Mouse (Mus musculus) kidney, postnatal 25 days (tissue): ENCODE measurements around the gene Mroh2a.
A peak's percentile ranks its signal among the peaks of the same experiment; 100 is the strongest.

Experiments used
- DNase-seq, 2 experiments: peaks; one replicate each; pipeline ENCODE4 v3.0.0; 2021; ENCODE audit warnings: mixed read lengths in 2 of 2

The Mroh2a gene

GRCm38 (mm10) chr1:88277818-88278511, 51.2 kb downstream of the Mroh2a start:
- DNase-seq = peak in 1 of 2 experiments; percentile 60

- DNase-seq = peak in 1 of 2 experiments; percentile 42
These were observed 52.6 kb downstream of the Mroh2a start for GRCm38 (mm10) chr1:88279111-88280005.

- no peak for DNase-seq
These were observed 53.4 kb downstream of the Mroh2a start for GRCm38 (mm10) chr1:88280006-88280690.

GRCm38 (mm10) chr1:88282301-88282700, 55.5 kb downstream of the Mroh2a start:
- DNase-seq = no peak

GRCm38 (mm10) chr1:88283376-88284227, 56.8 kb downstream of the Mroh2a start:
- DNase-seq = no peak

GRCm38 (mm10) chr1:88284228-88284945, 57.6 kb downstream of the Mroh2a start:
- DNase-seq = no peak

- peak; percentile 59 to 68 for DNase-seq
These were observed 58.1 kb downstream of the Mroh2a start for GRCm38 (mm10) chr1:88284946-88285320.

GRCm38 (mm10) chr1:88285652-88286051, 58.9 kb downstream of the Mroh2a start:
- no peak for DNase-seq

- no peak for DNase-seq
These were observed 59.5 kb downstream of the Mroh2a start for GRCm38 (mm10) chr1:88286136-88286845.

GRCm38 (mm10) chr1:88286887-88287696, 60.3 kb downstream of the Mroh2a start:
- no peak for DNase-seq

GRCm38 (mm10) chr1:88287697-88287980, 60.9 kb downstream of the Mroh2a start:
- DNase-seq = peak; percentile 79 to 84

GRCm38 (mm10) chr1:88288056-88288788, 61.4 kb downstream of the Mroh2a start:
- no peak for DNase-seq

GRCm38 (mm10) chr1:88288789-88289127, 62.0 kb downstream of the Mroh2a start:
- DNase-seq = no peak

- DNase-seq = no peak
These were observed 62.4 kb downstream of the Mroh2a start for GRCm38 (mm10) chr1:88289152-88289551.

GRCm38 (mm10) chr1:88289917-88290316, 63.1 kb downstream of the Mroh2a start:
- DNase-seq = peak; percentile 74 to 76

- DNase-seq = peak; percentile 2 to 30
These were observed 63.7 kb downstream of the Mroh2a start for GRCm38 (mm10) chr1:88290511-88290910.

- peak; percentile 1 to 32 for DNase-seq
These were observed 64.7 kb downstream of the Mroh2a start for GRCm38 (mm10) chr1:88291409-88292005.

- DNase-seq = peak in 1 of 2 experiments; percentile 29
These were observed 65.3 kb downstream of the Mroh2a start for GRCm38 (mm10) chr1:88292057-88292456.

GRCm38 (mm10) chr1:88294650-88295049, 67.9 kb downstream of the Mroh2a start:
- DNase-seq = no peak
